Mouse (Mus musculus) neural tube, embryonic 11.5 days (tissue): Measurements from ENCODE around the gene Ctdnep1. TPM values are rescaled to one million over a fixed set of nuclear protein-coding genes. Genes with fewer than 3 reads are reported as not detected.

Experiments used
- ATAC-seq: fragments of 200-750 bp; cut with Nextera tagmentation; 2 replicates; pipeline ENCODE4 v1.8.0; 2017; ENCODE audit warnings: moderate number of reproducible peaks, mild to moderate bottlenecking, moderate TSS enrichment, moderate library complexity; ENCODE audit not compliant: insufficient read depth, low FRiP score, low TSS enrichment
- DNase-seq: peaks from one replicate; pipeline ENCODE4 v3.0.0-alpha.2; 2015; ENCODE audit warnings: low spot score
- H3K27ac ChIP-seq: fragments of 300-500 bp; sonication (generic); 2 replicates; pipeline ENCODE4 v1.5.1; 2014; ENCODE audit warnings: low read depth, mild to moderate bottlenecking, low read length
- H3K27me3 ChIP-seq: fragments of 300-500 bp; sonication (generic); 2 replicates; pipeline ENCODE4 v1.6.1; 2014; ENCODE audit warnings: mild to moderate bottlenecking, low read length, mixed read lengths; ENCODE audit not compliant: control insufficient read depth, insufficient read depth
- H3K36me3 ChIP-seq: fragments of 300-500 bp; sonication (generic); 2 replicates; pipeline ENCODE4 v1.6.1; 2014; ENCODE audit warnings: mild to moderate bottlenecking, low read length, moderate library complexity, mixed read lengths; ENCODE audit not compliant: control insufficient read depth, insufficient read depth
- H3K4me1 ChIP-seq: fragments of 300-500 bp; sonication (generic); 2 replicates; pipeline ENCODE4 v1.6.1; 2014; ENCODE audit warnings: low read length, mixed read lengths; ENCODE audit not compliant: control insufficient read depth, insufficient read depth
- H3K4me2 ChIP-seq: fragments of 300-500 bp; sonication (generic); 2 replicates; pipeline ENCODE4 v1.6.1; 2014; ENCODE audit warnings: low read depth, mild to moderate bottlenecking, moderate library complexity
- H3K4me3 ChIP-seq: fragments of 300-500 bp; sonication (generic); 2 replicates; pipeline ENCODE4 v1.5.1; 2014; ENCODE audit warnings: low read depth, low read length
- H3K9ac ChIP-seq: fragments of 300-500 bp; sonication (generic); 2 replicates; pipeline ENCODE4 v1.6.1; 2014; ENCODE audit warnings: mild to moderate bottlenecking, low read length
- H3K9me3 ChIP-seq: fragments of 300-500 bp; sonication (generic); 2 replicates; pipeline ENCODE4 v1.6.1; 2016; ENCODE audit warnings: low read length; ENCODE audit not compliant: control insufficient read depth
- WGBS: fragments of 180-500 bp; shearing (Covaris S2); extraction: QIAGEN DNeasy Blood & Tissue Kit; methylation state at CpG from one replicate; pipeline ENCODE4 v1.1.7; 2014; 5-methylcytosine and 5-hydroxymethylcytosine counted together
- polyA plus RNA-seq: library from polyadenylated mRNA; unstranded; fragments of >200 nt; fragmentation: Nextera tagmentation; extraction: Ambion mirVana; gene quantifications from 2 replicates; pipeline ENCODE4 v1.2.1, GENCODE M21; 2014

Gene Ctdnep1
- polyA plus RNA-seq, 1 experiment from 2014 or later: 23.3 TPM

- H3K4me3 ChIP-seq: peak overlapping the region; percentile 67; the same call in 1 of the 2 replicates
- WGBS: 15% methylated on average over 8 of the region's 8 CpGs
- DNase-seq (no peak), ATAC-seq (no peak)
- H3K36me3 ChIP-seq: no peaks in the 10 kb centered on the region
- H3K27me3 ChIP-seq: no peaks in the 10 kb centered on the region
- H3K4me1 ChIP-seq: peaks cover 28% of the 10 kb centered on the region
- peak overlapping the region; percentile 90 for H3K4me2 ChIP-seq
- H3K9ac ChIP-seq: no peak overlapping the region
- no peaks in the 10 kb centered on the region for H3K9me3 ChIP-seq
- no peak overlapping the region; the same call in none of the 2 replicates for H3K27ac ChIP-seq
Measured at GRCm38 (mm10) chr11:70020022-70020631, 39.2 kb downstream of the Ctdnep1 start.

GRCm38 (mm10) chr11:70020731-70021263 lies 39.8 kb downstream of the Ctdnep1 start:
- peak; percentile 85 for DNase-seq
- Histone ChIP-seq H3K9ac (peak overlapping the region; percentile 26), H3K4me3 (peak overlapping the region; percentile 27), H3K4me1 (peaks cover 29% of the 10 kb centered on the region), H3K27me3 (no peaks in the 10 kb centered on the region), H3K27ac (peak overlapping the region; percentile 69), H3K9me3 (no peaks in the 10 kb centered on the region), H3K4me2 (peak overlapping the region; percentile 90), H3K36me3 (no peaks in the 10 kb centered on the region)
- ATAC-seq: peak; percentile 72
- WGBS: under 1% methylated on average over 8 of the region's 8 CpGs

- Histone ChIP-seq H3K36me3 (no peaks in the 10 kb centered on the region), H3K9ac (peak overlapping the region; percentile 26), H3K27me3 (no peaks in the 10 kb centered on the region), H3K27ac (peak overlapping the region; percentile 69), H3K4me1 (peaks cover 36% of the 10 kb centered on the region), H3K4me3 (peak overlapping the region; percentile 27), H3K9me3 (no peaks in the 10 kb centered on the region), H3K4me2 (peak overlapping the region; percentile 90)
- WGBS: 2% methylated on average over 40 of the region's 40 CpGs
- DNase-seq (peak; percentile 99), ATAC-seq (peak; percentile 74)
Measured at GRCm38 (mm10) chr11:70021264-70022132, 40.5 kb downstream of the Ctdnep1 start.

- Histone ChIP-seq H3K4me3 (peak overlapping the region; percentile 35), H3K4me1 (peaks cover 45% of the 10 kb centered on the region), H3K9me3 (no peaks in the 10 kb centered on the region), H3K27me3 (no peaks in the 10 kb centered on the region), H3K36me3 (no peaks in the 10 kb centered on the region), H3K27ac (no peak overlapping the region; the same call in 1 of the 2 replicates), H3K9ac (peak overlapping the region; percentile 44), H3K4me2 (peak overlapping the region; percentile 60)
- DNase-seq: peak; percentile 73
- 6% methylated on average over 21 of the region's 29 CpGs for WGBS
- no peak for ATAC-seq
Measured at GRCm38 (mm10) chr11:70023481-70024150, 42.7 kb downstream of the Ctdnep1 start.

- Histone ChIP-seq H3K36me3 (no peaks in the 10 kb centered on the region), H3K9me3 (no peaks in the 10 kb centered on the region), H3K4me1 (peaks cover 46% of the 10 kb centered on the region), H3K9ac (peak overlapping the region; percentile 44), H3K4me3 (peak overlapping the region; percentile 35), H3K27ac (peak overlapping the region; percentile 6; the same call in 1 of the 2 replicates), H3K4me2 (peak overlapping the region; percentile 60), H3K27me3 (no peaks in the 10 kb centered on the region)
- ATAC-seq: no peak
- DNase-seq: no peak
- 20% methylated on average over 6 of the region's 6 CpGs for WGBS
Measured at GRCm38 (mm10) chr11:70024151-70024514, 43.2 kb downstream of the Ctdnep1 start.

GRCm38 (mm10) chr11:70026689-70027088 lies 45.7 kb downstream of the Ctdnep1 start:
- 0% methylated on average over 19 of the region's 19 CpGs for WGBS
- ATAC-seq (no peak), DNase-seq (peak; percentile 47)
- H3K4me1 ChIP-seq: peaks cover 54% of the 10 kb centered on the region
- 0 out of 2 replicates have a peak overlapping the region, but pooled peaks have one; percentile 23 for H3K27ac ChIP-seq
- H3K4me2 ChIP-seq: peak overlapping the region; percentile 41
- H3K27me3 ChIP-seq: no peaks in the 10 kb centered on the region
- no peaks in the 10 kb centered on the region for H3K9me3 ChIP-seq
- peaks cover 8% of the 10 kb centered on the region for H3K36me3 ChIP-seq
- H3K4me3 ChIP-seq: peak overlapping the region; percentile 25
- H3K9ac ChIP-seq: peak overlapping the region; percentile 39

- ATAC-seq: no peak
- Histone ChIP-seq H3K4me1 (peaks cover 50% of the 10 kb centered on the region), H3K36me3 (peaks cover 8% of the 10 kb centered on the region), H3K4me2 (peak overlapping the region; percentile 62), H3K9ac (no peak overlapping the region; the same call in 1 of the 2 replicates), H3K4me3 (peak overlapping the region; percentile 25), H3K27me3 (no peaks in the 10 kb centered on the region), H3K9me3 (no peaks in the 10 kb centered on the region), H3K27ac (peak overlapping the region; percentile 15; the same call in 1 of the 2 replicates)
- DNase-seq: no peak
- 35% methylated on average over 9 of the region's 9 CpGs for WGBS
Measured at GRCm38 (mm10) chr11:70027397-70027796, 46.4 kb downstream of the Ctdnep1 start.

- WGBS: 28% methylated on average over 12 of the region's 12 CpGs
- Histone ChIP-seq H3K4me3 (peak overlapping the region; percentile 27), H3K4me2 (peak overlapping the region; percentile 62), H3K27ac (peak overlapping the region; percentile 77), H3K4me1 (peaks cover 45% of the 10 kb centered on the region), H3K27me3 (no peaks in the 10 kb centered on the region), H3K36me3 (peaks cover 8% of the 10 kb centered on the region), H3K9me3 (no peaks in the 10 kb centered on the region), H3K9ac (peak overlapping the region; percentile 35; the same call in 1 of the 2 replicates)
- no peak for DNase-seq
- ATAC-seq: peak; percentile 17; the same call in 1 of the 2 replicates
Measured at GRCm38 (mm10) chr11:70028401-70029129, 47.6 kb downstream of the Ctdnep1 start.
